Mouse (Mus musculus) adrenal gland, adult 18-20 months (tissue): ENCODE data around the gene Zfhx3. TPM values are rescaled to one million over a fixed set of nuclear protein-coding genes. Genes with fewer than 3 reads are reported as not detected.

ENCODE experiments used
- microRNA-seq, 2 experiments: library from miRNA; unstranded; fragments of <30 nt; microRNA quantifications; one replicate each; pipeline ENCODE4 v1.2.0; 2021; ENCODE audit warnings: borderline number of aligned reads in 2 of 2
- total RNA-seq, 2 experiments: library from RNA; stranded (reverse); gene quantifications; 1 replicate in 1 of 2; 2 replicates in 1 of 2; pipeline ENCODE4 v1.2.3; 2021

Zfhx3 gene
- total RNA-seq, 2 experiments from 2014 or later, result 36.9 to 38.6 TPM

Small RNAs within 50 kb of the gene (microRNA-seq; reads per million reads assigned to microRNA genes)
- 0 to 0.61 reads per million in 2 experiments for gene Mir3108
